Mouse (Mus musculus) embryonic facial prominence, embryonic 13.5 days (tissue): ENCODE data around the gene Mast1. TPM values are rescaled to one million over a fixed set of nuclear protein-coding genes. Genes with fewer than 3 reads are reported as not detected.

Experiments used
- ATAC-seq: fragments of 200-750 bp; cut with Nextera tagmentation; 2 replicates; pipeline ENCODE4 v1.8.0; 2017; ENCODE audit warnings: low read depth; ENCODE audit not compliant: insufficient number of reproducible peaks, insufficient read depth, low FRiP score, low TSS enrichment
- H3K27ac ChIP-seq: fragments of 300-500 bp; sonication (generic); 2 replicates; pipeline ENCODE4 v1.5.1; 2015; ENCODE audit warnings: moderate library complexity, mild to moderate bottlenecking, inconsistent platforms
- H3K27me3 ChIP-seq: fragments of 300-500 bp; sonication (generic); 2 replicates; pipeline ENCODE4 v1.6.1; 2015; ENCODE audit warnings: mild to moderate bottlenecking, inconsistent platforms
- H3K36me3 ChIP-seq: fragments of 300-500 bp; sonication (generic); 2 replicates; pipeline ENCODE4 v1.6.1; 2015; ENCODE audit warnings: mild to moderate bottlenecking, inconsistent platforms
- H3K4me1 ChIP-seq: fragments of 300-500 bp; sonication (generic); 2 replicates; pipeline ENCODE4 v1.6.1; 2015; ENCODE audit warnings: inconsistent platforms
- H3K4me2 ChIP-seq: fragments of 300-500 bp; sonication (generic); 2 replicates; pipeline ENCODE4 v1.6.1; 2015; ENCODE audit warnings: moderate library complexity, mild to moderate bottlenecking, inconsistent platforms
- H3K4me3 ChIP-seq: fragments of 300-500 bp; sonication (generic); 2 replicates; pipeline ENCODE4 v1.5.1; 2015; ENCODE audit warnings: mild to moderate bottlenecking, inconsistent platforms
- H3K9ac ChIP-seq: fragments of 300-500 bp; sonication (generic); 2 replicates; pipeline ENCODE4 v1.6.1; 2015; ENCODE audit warnings: mild to moderate bottlenecking, inconsistent platforms
- H3K9me3 ChIP-seq: fragments of 300-500 bp; sonication (generic); 2 replicates; pipeline ENCODE4 v1.6.1; 2016; ENCODE audit warnings: inconsistent platforms
- WGBS: fragments of 180-500 bp; shearing (Covaris S2); methylation state at CpG from one replicate; pipeline ENCODE4 v1.1.7; 2015; ENCODE audit warnings: mixed read lengths; 5-methylcytosine and 5-hydroxymethylcytosine counted together
- polyA plus RNA-seq: library from polyadenylated mRNA; unstranded; fragments of >200 nt; fragmentation: Nextera tagmentation; extraction: Ambion mirVana; gene quantifications from 2 replicates; pipeline ENCODE4 v1.2.1, GENCODE M21; 2015

Mast1 gene
- polyA plus RNA-seq, 1 experiment from 2014 or later = 1.4 TPM

DNA sequence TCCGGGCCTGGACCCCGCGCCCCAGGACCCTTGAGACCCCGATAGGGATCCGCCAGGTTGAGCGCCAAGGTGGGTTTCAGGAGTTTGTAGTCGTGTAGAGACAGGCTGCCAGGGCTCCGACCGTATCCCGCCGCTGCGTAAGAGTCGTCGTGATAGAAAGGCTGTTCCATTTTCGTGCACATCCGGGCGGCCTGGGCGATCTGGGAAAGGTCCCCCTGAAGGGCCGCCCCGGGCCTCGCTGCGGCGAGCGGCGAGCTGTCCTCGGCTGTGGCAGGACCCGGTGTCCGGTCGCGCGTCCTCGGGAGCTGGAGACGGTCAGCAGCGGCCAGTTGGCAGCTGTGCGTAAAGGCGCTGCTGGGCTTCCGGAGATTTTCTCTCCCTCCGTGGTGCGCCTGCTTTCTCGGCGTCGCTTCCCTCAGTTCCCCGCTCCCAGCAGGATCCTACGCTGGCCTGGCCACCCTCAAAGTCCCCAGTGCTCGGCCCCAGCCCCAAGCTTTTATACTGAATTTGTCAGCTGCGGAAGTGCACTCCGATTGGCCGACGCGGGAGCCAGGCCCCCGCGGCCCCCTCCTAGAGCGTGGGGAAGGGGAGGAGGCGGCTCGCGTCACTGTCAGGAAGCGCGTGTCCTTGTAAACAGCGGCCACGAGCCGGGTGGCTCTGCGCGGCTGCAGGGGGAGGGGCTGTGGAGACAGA lies 41.2 kb upstream of the Mast1 start, which contains the start of gene Junb:
TSS of gene Junb (minus strand) at position 471 of the 693 bp plus-strand sequence.
- Histone ChIP-seq H3K4me3 (peak within 1 kb of the TSS; percentile 60), H3K27ac (peak within 1 kb of the TSS; percentile 74), H3K4me2 (peak within 1 kb of the TSS; percentile 100), H3K4me1 (peaks cover 82% of the 10 kb centered on the region), H3K9me3 (no peaks in the 10 kb centered on the region), H3K36me3 (peaks cover 10% of the 10 kb centered on the region), H3K9ac (peak within 1 kb of the TSS; percentile 77), H3K27me3 (peaks cover 32% of the 10 kb centered on the region)
- ATAC-seq = peak; percentile 13; the same call in 1 of the 2 replicates
- WGBS = under 1% methylated on average over 63 of the region's 63 CpGs

GRCm38 (mm10) chr8:84977435-84978247 lies 40.5 kb upstream of the Mast1 start:
- H3K36me3 ChIP-seq = peaks cover 18% of the 10 kb centered on the region
- H3K4me3 ChIP-seq = peak overlapping the region; percentile 60
- H3K27ac ChIP-seq = peak overlapping the region; percentile 74; the same call in 1 of the 2 replicates
- ATAC-seq = no peak
- under 1% methylated on average over 70 of the region's 70 CpGs for WGBS
- H3K27me3 ChIP-seq = peaks cover 32% of the 10 kb centered on the region
- H3K4me2 ChIP-seq = peak overlapping the region; percentile 100
- H3K4me1 ChIP-seq = peaks cover 81% of the 10 kb centered on the region
- H3K9ac ChIP-seq = peak overlapping the region; percentile 77
- H3K9me3 ChIP-seq = no peaks in the 10 kb centered on the region

DNA sequence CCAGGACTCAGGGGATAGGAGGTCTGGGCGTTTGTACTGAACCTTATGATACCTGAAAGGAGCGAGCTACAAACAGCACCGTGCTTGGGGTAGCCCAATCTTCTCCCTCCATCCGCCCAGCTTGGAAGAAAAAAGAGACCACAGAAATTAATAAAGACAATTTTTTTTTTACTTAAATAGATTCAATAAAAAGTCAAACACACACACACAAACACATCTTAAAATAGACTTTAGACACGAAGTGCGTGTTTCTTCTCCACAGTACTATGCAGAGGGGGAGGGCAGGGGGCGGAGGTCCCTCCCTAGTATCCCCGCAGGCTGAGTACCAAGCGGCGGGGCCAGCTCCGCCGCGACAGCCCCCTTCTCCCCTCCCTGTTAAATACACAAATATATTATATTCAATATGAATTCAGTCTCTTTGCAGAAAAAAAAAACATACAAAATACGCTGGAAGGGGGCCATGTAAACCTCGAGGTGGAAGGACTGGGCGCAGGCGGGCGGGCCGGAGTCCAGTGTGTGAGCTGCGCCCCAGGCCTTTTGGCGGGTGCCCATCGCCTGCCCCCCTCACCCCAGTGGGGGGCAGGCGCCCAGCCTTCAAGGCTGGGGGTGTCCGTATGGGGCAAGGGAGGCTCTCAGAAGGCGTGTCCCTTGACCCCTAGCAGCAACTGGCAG lies 39.7 kb upstream of the Mast1 start:
- Histone ChIP-seq H3K4me2 (peak overlapping the region; percentile 100), H3K9ac (peak overlapping the region; percentile 77), H3K9me3 (no peaks in the 10 kb centered on the region), H3K27ac (peak overlapping the region; percentile 51; the same call in 1 of the 2 replicates), H3K27me3 (peaks cover 32% of the 10 kb centered on the region), H3K36me3 (peaks cover 25% of the 10 kb centered on the region), H3K4me1 (peaks cover 74% of the 10 kb centered on the region), H3K4me3 (peak overlapping the region; percentile 60)
- WGBS = 3% methylated on average over 25 of the region's 25 CpGs
- no peak for ATAC-seq

- Histone ChIP-seq H3K4me1 (peaks cover 71% of the 10 kb centered on the region), H3K9me3 (no peaks in the 10 kb centered on the region), H3K27ac (peak overlapping the region; percentile 78), H3K9ac (peak overlapping the region; percentile 77), H3K36me3 (peaks cover 32% of the 10 kb centered on the region), H3K27me3 (peaks cover 32% of the 10 kb centered on the region), H3K4me3 (peak overlapping the region; percentile 60), H3K4me2 (peak overlapping the region; percentile 100)
- ATAC-seq = peak; percentile 80
- under 1% methylated on average over 51 of the region's 61 CpGs for WGBS
Observed at GRCm38 (mm10) chr8:84976031-84976762, 39.0 kb upstream of the Mast1 start.

- H3K36me3 ChIP-seq = peaks cover 38% of the 10 kb centered on the region
- peak overlapping the region; percentile 78; the same call in 1 of the 2 replicates for H3K27ac ChIP-seq
- 0 out of 2 replicates have a peak overlapping the region, but pooled peaks have one; percentile 77 for H3K9ac ChIP-seq
- H3K4me3 ChIP-seq = peak overlapping the region; percentile 60; the same call in 1 of the 2 replicates
- WGBS = 33% methylated on average over 7 of the region's 7 CpGs
- no peaks in the 10 kb centered on the region for H3K9me3 ChIP-seq
- peaks cover 71% of the 10 kb centered on the region for H3K4me1 ChIP-seq
- peaks cover 32% of the 10 kb centered on the region for H3K27me3 ChIP-seq
- ATAC-seq = no peak
- H3K4me2 ChIP-seq = peak overlapping the region; percentile 100
Observed at GRCm38 (mm10) chr8:84975434-84975833, 38.3 kb upstream of the Mast1 start.

DNA sequence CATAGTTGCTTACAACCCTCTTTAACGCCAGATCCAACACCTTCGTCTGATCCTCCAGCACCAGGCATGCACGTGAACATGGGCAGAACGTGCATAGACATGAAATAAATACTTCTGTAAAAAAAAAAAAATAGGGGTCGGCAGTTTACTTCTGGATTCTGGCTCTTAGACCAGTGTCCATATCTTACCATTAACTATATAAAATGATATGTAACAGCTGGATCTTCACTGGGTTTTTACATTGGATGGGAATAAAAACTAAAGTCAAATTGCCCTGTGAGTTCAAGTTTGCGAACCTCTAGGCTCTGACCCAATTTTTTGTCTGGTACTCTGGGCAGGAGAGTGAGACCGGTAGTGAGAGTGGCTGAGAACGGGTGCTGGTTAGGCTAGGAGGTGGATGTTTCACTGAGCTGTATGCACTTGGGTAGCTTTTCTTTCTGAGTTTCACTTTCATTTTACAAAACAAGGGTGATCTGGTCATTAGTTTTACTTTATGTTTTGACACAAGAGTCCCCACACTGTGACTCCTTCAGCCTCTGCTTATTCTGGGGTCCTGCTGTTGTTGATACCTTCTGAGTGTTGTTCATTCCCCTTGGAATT lies 37.5 kb upstream of the Mast1 start:
- peaks cover 31% of the 10 kb centered on the region for H3K27me3 ChIP-seq
- H3K9me3 ChIP-seq = no peaks in the 10 kb centered on the region
- WGBS = 73% methylated on average over 8 of the region's 8 CpGs
- no peak overlapping the region for H3K9ac ChIP-seq
- peaks cover 65% of the 10 kb centered on the region for H3K4me1 ChIP-seq
- no peak for ATAC-seq
- no peak overlapping the region for H3K4me2 ChIP-seq
- H3K27ac ChIP-seq = no peak overlapping the region; the same call in 1 of the 2 replicates
- no peak overlapping the region for H3K4me3 ChIP-seq
- peaks cover 38% of the 10 kb centered on the region for H3K36me3 ChIP-seq

DNA sequence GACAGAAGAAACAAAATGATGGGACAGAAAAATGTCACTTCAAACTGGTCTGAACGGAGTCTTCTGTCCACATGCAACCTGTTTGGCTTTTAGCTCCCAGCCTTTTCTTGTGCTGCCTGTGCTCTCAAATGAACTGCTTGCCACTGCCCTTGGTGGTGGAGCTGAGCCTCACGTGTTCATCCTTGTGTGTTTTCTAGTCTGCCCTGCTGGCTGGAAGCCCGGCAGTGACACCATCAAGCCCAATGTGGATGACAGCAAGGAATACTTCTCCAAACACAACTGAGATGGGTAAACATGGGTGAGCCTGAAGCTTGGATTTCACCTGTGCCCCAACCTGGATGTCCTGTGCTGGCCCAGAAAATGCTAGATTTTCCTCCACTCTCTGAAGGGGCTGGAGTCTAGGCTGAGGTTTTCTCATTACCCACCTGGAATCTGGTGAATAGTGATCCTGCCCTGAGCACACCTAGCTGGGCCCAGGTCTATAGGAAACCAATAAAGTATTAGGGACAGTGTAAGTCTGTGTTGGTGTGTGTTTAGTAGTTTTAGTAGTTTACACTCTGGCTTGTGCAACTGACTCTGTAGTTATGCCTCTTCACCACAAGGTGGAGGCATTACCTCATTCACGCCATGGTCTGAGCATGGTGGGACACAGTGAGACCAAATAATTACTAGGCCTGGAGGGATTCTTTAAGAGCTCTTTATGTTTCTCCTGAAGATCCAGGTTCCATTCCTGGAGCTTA lies 36.8 kb upstream of the Mast1 start:
- peaks cover 38% of the 10 kb centered on the region for H3K36me3 ChIP-seq
- ATAC-seq = no peak

DNA sequence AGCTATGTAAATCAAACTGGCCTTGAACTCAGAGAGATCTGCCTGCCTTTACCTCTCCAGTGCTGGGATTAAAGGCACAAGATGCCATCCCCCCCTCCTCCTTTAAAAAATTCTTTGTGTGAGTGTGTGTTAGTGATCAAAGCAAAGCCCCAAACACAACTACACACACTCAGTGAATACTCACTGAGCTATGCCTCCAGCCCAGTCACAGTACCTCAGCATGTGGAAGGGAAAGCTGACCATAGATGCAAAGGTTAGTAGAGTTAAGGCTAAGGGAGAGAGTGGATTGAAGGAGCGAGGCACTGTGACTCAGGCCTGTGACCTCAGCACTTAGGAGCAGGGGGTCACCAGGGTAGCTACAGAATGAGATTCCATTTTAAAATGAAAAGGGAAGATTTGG lies 35.9 kb upstream of the Mast1 start:
- whole genome bisulfite sequencing = 97% methylated on average over 1 of the region's 1 CpGs
- peaks cover 38% of the 10 kb centered on the region for H3K36me3 ChIP-seq
- H3K4me1 ChIP-seq = peaks cover 58% of the 10 kb centered on the region
- no peaks in the 10 kb centered on the region for H3K9me3 ChIP-seq
- no peak overlapping the region for H3K4me3 ChIP-seq
- H3K27me3 ChIP-seq = peaks cover 15% of the 10 kb centered on the region
- H3K9ac ChIP-seq = no peak overlapping the region
- H3K27ac ChIP-seq = no peak overlapping the region
- no peak for ATAC-seq
- no peak overlapping the region for H3K4me2 ChIP-seq

More for the DNA sequence above, 36.8 kb upstream of the Mast1 start:
- Histone ChIP-seq H3K4me2 (no peak overlapping the region), H3K27ac (no peak overlapping the region; the same call in 1 of the 2 replicates), H3K4me1 (peaks cover 59% of the 10 kb centered on the region), H3K9me3 (no peaks in the 10 kb centered on the region), H3K27me3 (peaks cover 24% of the 10 kb centered on the region), H3K9ac (no peak overlapping the region), H3K4me3 (no peak overlapping the region)
- WGBS = 66% methylated on average over 4 of the region's 4 CpGs

DNA sequence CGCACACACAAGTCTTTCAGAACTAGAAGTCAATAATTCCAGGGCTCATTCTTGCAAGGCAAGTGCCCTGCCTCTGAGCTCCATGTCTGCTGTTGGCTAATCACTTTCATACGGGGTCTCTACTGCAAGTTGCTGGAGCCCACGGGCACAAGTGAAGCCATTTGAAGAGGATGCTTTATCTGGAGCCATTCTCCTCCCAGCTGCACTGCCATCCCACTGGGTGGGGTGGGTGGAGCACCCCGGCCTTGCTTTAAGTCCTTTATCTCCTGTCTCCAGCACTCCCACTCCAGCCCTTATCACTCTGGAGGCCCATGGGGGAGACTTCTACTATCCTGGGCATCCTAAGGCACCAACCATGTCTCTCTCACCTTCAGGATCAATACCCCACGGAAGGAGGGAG lies 33.8 kb upstream of the Mast1 start:
- H3K27me3 ChIP-seq = no peaks in the 10 kb centered on the region
- no peaks in the 10 kb centered on the region for H3K9me3 ChIP-seq
- H3K36me3 ChIP-seq = peaks cover 38% of the 10 kb centered on the region
- H3K27ac ChIP-seq = peak overlapping the region; percentile 87; the same call in 1 of the 2 replicates
- H3K9ac ChIP-seq = peak overlapping the region; percentile 93
- 47% methylated on average over 5 of the region's 5 CpGs for WGBS
- peaks cover 54% of the 10 kb centered on the region for H3K4me1 ChIP-seq
- ATAC-seq = no peak
- peak overlapping the region; percentile 94 for H3K4me2 ChIP-seq
- peak overlapping the region; percentile 79 for H3K4me3 ChIP-seq
